Mouse (Mus musculus): ENCODE results near the gene Elovl2. TPM values are rescaled to one million over a fixed set of nuclear protein-coding genes. Genes with fewer than 3 reads are reported as not detected.

Gene Elovl2
- total and polyA plus RNA-seq, 3 experiments = 0.04 to 0.18 (median 0.05) TPM

- intact Hi-C loops (cut with DNase I) = loop anchor here (1.0 kb wide), 1 partner anchor 233 kb away; the partner anchor contains the start of gene Tmem14c
- Histone ChIP-seq H3K4me3 (peak within 1 kb of the TSS; percentile 79), H3K9ac (ENCODE audit: low read depth, low read length) (peak within 1 kb of the TSS; percentile 98), H3K27ac (peak within 1 kb of the TSS; percentile 96), H3K36me3 (ENCODE audit: control insufficient read depth, insufficient read depth, low read length) (peaks cover under 1% of the 10 kb centered on the region; the same call in 1 of the 2 replicates), H3K27me3 (ENCODE audit: control insufficient read depth, insufficient read depth, low read length) (no peaks in the 10 kb centered on the region), H3K79me2 (replicated peaks; ENCODE audit: control insufficient read depth, insufficient read depth, low read length) (no peaks in the 10 kb centered on the region), H3K4me1 (ENCODE audit: control insufficient read depth, insufficient read depth, low read length) (no peaks in the 10 kb centered on the region; the same call in 1 of the 2 replicates)
- DNase-seq = peak; percentile 91 to 96
- under 1% methylated on average over 75 of the region's 78 CpGs for whole genome bisulfite sequencing
- TF ChIP-seq CTCF (IDR thresholded peaks at IDR 0.05) (peak; percentile 80), POLR2A (IDR thresholded peaks at IDR 0.05; ENCODE audit: insufficient read depth, low read depth, low read length) (peak; percentile 88), EP300 (IDR thresholded peaks at IDR 0.05; ENCODE audit: insufficient read depth, low read depth, low read length) (0 out of 2 replicates have a peak, but pooled peaks have one; percentile 41)
These were observed 29.5 kb upstream of the Elovl2 start, which contains the start of gene Smim13 for GRCm38 (mm10) chr13:41249538-41250317. Gene Smim13, plus strand, starts transcription at chr13:41249844.

DNA sequence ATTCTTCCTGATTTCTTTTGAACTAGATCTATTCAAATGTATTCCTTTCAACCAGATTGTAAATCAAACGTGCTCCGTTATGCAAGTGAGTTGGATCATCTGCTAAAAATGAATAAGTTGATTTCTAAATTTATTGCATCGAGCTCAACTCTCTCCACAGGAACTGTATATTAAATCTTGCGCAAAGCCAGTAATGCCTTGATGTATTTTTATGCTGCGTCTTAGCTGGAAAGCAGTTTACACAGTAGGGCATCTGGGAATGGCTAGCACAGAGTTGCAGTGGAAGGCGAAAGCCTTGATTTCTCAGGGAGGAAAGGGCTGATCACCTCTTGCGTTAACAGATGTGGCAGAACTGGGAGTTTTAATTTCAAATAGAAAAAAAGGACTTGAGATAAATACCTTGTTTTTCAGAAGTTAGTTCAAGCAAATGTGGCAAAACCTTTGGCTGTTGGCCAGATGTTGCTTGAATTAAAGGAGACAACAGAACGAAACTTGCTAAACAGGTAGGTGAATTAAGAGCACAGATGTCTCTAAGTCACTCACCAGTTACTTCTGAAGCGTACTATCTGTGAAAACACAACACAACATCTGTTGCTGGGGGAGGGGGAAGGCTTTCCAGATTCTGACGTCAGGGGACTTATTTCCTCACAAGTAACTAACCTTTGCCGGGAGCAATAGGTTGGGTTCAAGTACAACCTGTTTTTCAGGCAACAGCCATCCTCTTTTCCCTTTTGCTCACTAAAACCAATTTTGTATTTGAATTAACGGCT is 28.7 kb upstream of the Elovl2 start:
- peak overlapping the region; percentile 79 for H3K4me3 ChIP-seq
- H3K27ac ChIP-seq = peak overlapping the region; percentile 96
- TF ChIP-seq EP300 (IDR thresholded peaks at IDR 0.05; ENCODE audit: insufficient read depth, low read depth, low read length) (no peak), CTCF (IDR thresholded peaks at IDR 0.05) (no peak), POLR2A (IDR thresholded peaks at IDR 0.05; ENCODE audit: insufficient read depth, low read depth, low read length) (no peak)
- H3K36me3 ChIP-seq (ENCODE audit: control insufficient read depth, insufficient read depth, low read length) = peaks cover 3% of the 10 kb centered on the region; the same call in 1 of the 2 replicates
- H3K4me1 ChIP-seq (ENCODE audit: control insufficient read depth, insufficient read depth, low read length) = no peaks in the 10 kb centered on the region; the same call in none of the 2 replicates
- H3K27me3 ChIP-seq (ENCODE audit: control insufficient read depth, insufficient read depth, low read length) = no peaks in the 10 kb centered on the region
- intact Hi-C loops (cut with DNase I) = loop anchor here (1.0 kb wide), 1 partner anchor 233 kb away; the partner anchor contains the start of gene Tmem14c
- WGBS = 33% methylated on average over 12 of the region's 12 CpGs
- DNase-seq = no peak
- H3K9ac ChIP-seq (ENCODE audit: low read depth, low read length) = peak overlapping the region; percentile 78
- H3K79me2 ChIP-seq (replicated peaks; ENCODE audit: control insufficient read depth, insufficient read depth, low read length) = no peaks in the 10 kb centered on the region

- Histone ChIP-seq H3K36me3 (ENCODE audit: control insufficient read depth, insufficient read depth, low read length) (peaks cover 3% of the 10 kb centered on the region; the same call in 1 of the 2 replicates), H3K79me2 (replicated peaks; ENCODE audit: control insufficient read depth, insufficient read depth, low read length) (no peaks in the 10 kb centered on the region), H3K4me1 (ENCODE audit: control insufficient read depth, insufficient read depth, low read length) (no peaks in the 10 kb centered on the region; the same call in none of the 2 replicates), H3K27ac (no peak overlapping the region; the same call in 1 of the 2 replicates), H3K9ac (ENCODE audit: low read depth, low read length) (no peak overlapping the region), H3K27me3 (ENCODE audit: control insufficient read depth, insufficient read depth, low read length) (no peaks in the 10 kb centered on the region), H3K4me3 (no peak overlapping the region)
- TF ChIP-seq EP300 (IDR thresholded peaks at IDR 0.05; ENCODE audit: insufficient read depth, low read depth, low read length) = no peak
- peak; percentile 42 for TF ChIP-seq CTCF (IDR thresholded peaks at IDR 0.05)
- DNase-seq = no peak
- intact Hi-C loops (cut with DNase I) = no loop called here
- 18% methylated on average over 6 of the region's 6 CpGs for WGBS
These were observed 24.2 kb upstream of the Elovl2 start for GRCm38 (mm10) chr13:41244306-41244830.

DNA sequence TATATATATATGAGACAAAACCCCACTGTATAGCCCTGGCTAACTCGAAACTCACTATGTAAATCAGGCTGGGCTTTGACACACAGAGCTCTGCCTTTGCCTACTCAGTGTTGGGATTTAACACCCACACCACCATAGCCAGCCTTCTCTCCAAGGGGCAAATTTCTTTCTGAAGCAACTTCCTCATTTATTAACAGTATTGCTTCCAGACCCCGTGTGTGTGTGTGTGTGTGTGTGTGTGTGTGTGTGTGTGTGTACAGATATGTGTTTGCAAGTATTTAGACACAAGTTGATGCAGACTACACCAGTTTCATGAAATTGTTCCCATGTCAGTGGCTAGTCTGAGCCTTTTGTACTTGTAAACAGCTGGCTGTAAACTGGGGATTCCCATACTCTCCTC is 21.4 kb upstream of the Elovl2 start:
- Histone ChIP-seq H3K36me3 (ENCODE audit: control insufficient read depth, insufficient read depth, low read length) (peaks cover 3% of the 10 kb centered on the region; the same call in 1 of the 2 replicates), H3K27me3 (ENCODE audit: control insufficient read depth, insufficient read depth, low read length) (no peaks in the 10 kb centered on the region), H3K79me2 (replicated peaks; ENCODE audit: control insufficient read depth, insufficient read depth, low read length) (no peaks in the 10 kb centered on the region), H3K4me3 (no peak overlapping the region), H3K27ac (no peak overlapping the region), H3K4me1 (ENCODE audit: control insufficient read depth, insufficient read depth, low read length) (no peaks in the 10 kb centered on the region; the same call in 1 of the 2 replicates), H3K9ac (ENCODE audit: low read depth, low read length) (no peak overlapping the region)
- WGBS = 67% methylated on average over 2 of the region's 2 CpGs
- no peak for TF ChIP-seq CTCF (IDR thresholded peaks at IDR 0.05)
- no peak for TF ChIP-seq EP300 (IDR thresholded peaks at IDR 0.05; ENCODE audit: insufficient read depth, low read depth, low read length)
- TF ChIP-seq POLR2A (IDR thresholded peaks at IDR 0.05; ENCODE audit: insufficient read depth, low read depth, low read length) = no peak
- DNase-seq = no peak
- intact Hi-C loops (cut with DNase I) = no loop called here

DNA sequence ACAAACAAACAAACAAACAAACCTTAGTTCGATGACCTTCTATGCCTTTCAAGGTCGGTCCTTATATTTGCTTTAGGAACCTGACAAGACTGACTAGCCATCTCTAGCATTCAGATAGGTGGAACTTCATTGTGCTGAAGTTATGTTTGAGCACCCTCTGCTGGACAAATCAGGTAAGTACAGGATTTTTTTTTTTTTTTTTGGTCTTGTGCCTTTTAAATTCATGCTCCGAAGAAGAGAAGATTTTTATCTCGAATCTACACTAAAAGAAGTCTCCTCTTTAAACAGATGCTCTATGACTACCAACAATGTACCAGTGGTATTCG is 18.6 kb upstream of the Elovl2 start:
- DNase-seq = no peak
- Histone ChIP-seq H3K9ac (ENCODE audit: low read depth, low read length) (no peak overlapping the region), H3K27ac (no peak overlapping the region), H3K4me1 (ENCODE audit: control insufficient read depth, insufficient read depth, low read length) (no peaks in the 10 kb centered on the region), H3K79me2 (replicated peaks; ENCODE audit: control insufficient read depth, insufficient read depth, low read length) (no peaks in the 10 kb centered on the region), H3K4me3 (no peak overlapping the region), H3K27me3 (ENCODE audit: control insufficient read depth, insufficient read depth, low read length) (no peaks in the 10 kb centered on the region), H3K36me3 (ENCODE audit: control insufficient read depth, insufficient read depth, low read length) (no peaks in the 10 kb centered on the region)
- intact Hi-C loops (cut with DNase I) = loop anchor here (1.0 to 5.0 kb wide), 5 partner anchors 92 to 454 kb away; no protein-coding TSS in a partner anchor
- 3% methylated on average over 5 of the region's 5 CpGs for WGBS
- no peak for TF ChIP-seq POLR2A (IDR thresholded peaks at IDR 0.05; ENCODE audit: insufficient read depth, low read depth, low read length)
- TF ChIP-seq CTCF (IDR thresholded peaks at IDR 0.05) = peak; percentile 85
- TF ChIP-seq EP300 (IDR thresholded peaks at IDR 0.05; ENCODE audit: insufficient read depth, low read depth, low read length) = no peak
